Mouse (Mus musculus) heart, postnatal 10 days (tissue): ENCODE data around the gene Camk2d. TPM values are rescaled to one million over a fixed set of nuclear protein-coding genes. Genes with fewer than 3 reads are reported as not detected.

ENCODE experiments used
- DNase-seq, 2 experiments: peaks; one replicate each; pipeline ENCODE4 v3.0.0; 2021
- intact Hi-C: fragments of 180-260 bp; cut with DNase I; formaldehyde crosslinking; loops from one replicate; pipeline ENCODE4 v1.15.1; 2025
- total RNA-seq, 2 experiments: library from RNA; stranded (reverse); gene quantifications; 2 replicates each; pipeline ENCODE4 v1.2.3; 2021

Camk2d gene
- total RNA-seq, 2 experiments from 2014 or later, result 187 to 196 TPM

DNA sequence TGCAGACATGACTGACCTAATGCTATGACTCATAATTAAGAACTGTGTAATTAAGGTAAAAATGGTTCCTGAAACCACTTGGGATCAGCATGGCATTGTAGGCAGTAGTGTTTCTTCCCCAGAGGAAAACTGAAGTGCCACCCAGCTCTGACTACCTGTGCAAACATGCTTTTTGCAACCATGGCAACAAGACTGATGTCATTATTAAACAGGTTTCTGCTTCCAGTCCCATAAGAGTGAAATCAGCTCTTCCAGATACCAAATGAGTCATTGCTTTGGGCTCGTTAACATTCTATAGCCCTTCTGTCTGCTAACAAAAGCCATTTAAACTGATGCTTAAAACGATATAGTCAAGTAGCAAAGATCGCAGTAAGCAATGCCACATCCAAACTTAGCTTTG, 273.5 kb downstream of the Camk2d start:
- intact Hi-C loops, result no loop called here
- DNase-seq, result no peak

DNA sequence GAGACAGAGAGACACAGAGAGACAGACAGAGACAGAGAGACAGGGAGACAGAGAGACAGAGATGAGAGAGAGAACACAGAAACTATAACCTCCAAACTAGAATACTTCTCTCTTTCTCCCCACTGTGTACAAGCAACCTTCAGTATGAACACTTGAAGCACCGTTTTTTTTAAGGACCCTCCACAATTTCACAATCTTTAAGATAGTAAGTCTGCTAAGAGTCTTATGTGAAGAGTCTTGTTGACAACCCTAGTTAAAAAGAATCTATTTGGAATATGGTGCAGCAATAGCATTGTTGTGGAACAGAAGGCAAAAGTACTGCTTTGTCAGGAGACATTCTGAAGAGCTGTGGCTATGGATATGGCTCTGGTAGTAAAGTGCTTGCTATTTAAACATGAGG, 274.6 kb downstream of the Camk2d start:
- intact Hi-C loops, result no loop called here
- DNase-seq, result no peak

DNA sequence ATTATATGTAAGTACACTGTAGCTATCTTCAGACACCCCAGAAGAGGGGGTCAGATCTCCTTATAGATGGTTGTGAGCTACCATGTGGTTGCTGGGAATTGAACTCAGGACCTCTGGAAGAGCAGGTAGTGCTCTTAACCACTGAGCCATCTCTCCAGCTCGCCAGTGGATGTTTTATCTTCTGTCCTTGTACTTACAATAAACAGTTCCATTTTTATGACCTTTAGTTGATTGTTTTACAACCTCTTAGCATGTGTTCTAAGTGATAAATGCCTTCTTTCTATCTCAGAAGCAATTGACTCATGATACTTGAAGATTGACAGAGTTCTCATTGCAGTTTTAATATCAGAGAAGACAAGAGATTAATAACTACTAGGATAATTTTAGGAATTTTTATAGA, 282.1 kb downstream of the Camk2d start:
- no peak for DNase-seq
- intact Hi-C loops, result no loop called here

DNA sequence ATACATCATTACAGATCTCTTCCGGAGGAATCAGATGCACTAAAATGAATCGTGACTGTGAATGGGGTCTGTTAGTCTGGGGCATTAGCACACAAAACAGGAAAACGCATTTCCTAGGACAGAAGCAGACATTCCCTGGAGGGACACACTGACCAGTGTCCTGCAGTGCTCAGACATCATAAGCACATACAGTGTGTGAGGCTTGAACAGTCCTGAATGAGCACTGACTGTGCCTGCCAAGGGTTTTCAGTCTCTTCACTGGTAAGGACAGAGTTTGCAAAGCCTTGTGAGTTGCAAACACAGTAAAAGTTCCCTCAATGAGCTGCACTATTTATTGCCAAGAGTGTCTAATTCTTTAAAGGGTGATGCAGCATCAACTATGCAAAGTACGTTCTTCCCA, 290.0 kb downstream of the Camk2d start:
- intact Hi-C loops, result no loop called here
- DNase-seq, result no peak

DNA sequence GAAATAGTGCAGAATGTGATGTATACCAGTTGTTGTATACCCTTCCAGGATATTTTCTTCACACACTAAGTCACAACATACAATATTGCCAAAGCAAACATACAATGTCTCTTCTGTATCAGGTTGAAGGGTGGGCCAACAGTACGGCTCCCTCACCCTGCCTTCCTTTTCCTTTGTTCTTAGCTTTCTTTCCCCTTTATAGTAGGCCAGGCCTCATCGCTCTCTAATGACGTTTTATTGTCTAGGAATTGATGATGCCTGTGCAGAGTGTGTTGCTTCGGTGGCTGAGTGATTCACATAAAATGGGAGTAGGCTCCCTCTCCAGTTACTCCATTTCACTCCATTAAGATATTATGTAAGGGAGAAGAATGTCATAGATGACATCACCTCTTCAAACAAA, 290.5 kb downstream of the Camk2d start:
- DNase-seq, result no peak
- intact Hi-C loops, result no loop called here

Other genes starting within 250 kb of the Camk2d start
- 1 to 10 TPM; 1.4 to 1.8 TPM for gene Arsj, start 232.6 kb upstream of the Camk2d start, total RNA-seq